Mouse (Mus musculus) heart, postnatal 0 days (tissue): Measurements from ENCODE around the gene P2rx7.

Experiments
- CTCF ChIP-seq: IDR thresholded peaks from 2 replicates; pipeline ENCODE4 v1.5.1; 2016; ENCODE audit warnings: antibody characterized with exemption, control low read depth, low read depth
- EP300 ChIP-seq: IDR thresholded peaks from 2 replicates; pipeline ENCODE4 v1.6.1; 2016; ENCODE audit warnings: antibody characterized with exemption, low read depth

DNA sequence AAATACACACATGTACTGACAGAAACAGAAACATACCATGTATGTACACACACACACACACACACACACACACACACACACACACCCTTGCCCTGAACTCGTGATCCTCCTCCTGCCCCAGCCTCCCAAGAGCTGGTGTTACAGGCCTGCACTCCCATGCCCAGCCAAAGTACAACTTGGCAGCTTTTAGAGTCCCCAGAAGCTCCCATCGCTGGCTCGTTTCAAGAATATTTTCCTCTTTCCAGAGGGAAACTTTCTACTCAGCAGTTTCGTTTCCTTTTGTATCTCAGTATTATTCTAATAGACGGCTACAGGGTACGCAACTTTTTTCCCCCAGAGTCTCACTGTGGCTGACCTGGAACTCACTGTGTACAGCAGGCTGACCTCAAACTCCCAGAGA, 58.4 kb downstream of the P2rx7 start:
- TF ChIP-seq CTCF (no peak), EP300 (no peak)
